Mouse (Mus musculus) limb, embryonic 12.5 days (tissue): ENCODE data around the gene Itgb3. TPM values are rescaled to one million over a fixed set of nuclear protein-coding genes. Genes with fewer than 3 reads are reported as not detected.
A peak's percentile ranks its signal among the peaks of the same experiment; 100 is the strongest.

Source experiments
- ATAC-seq: fragments of 200-750 bp; cut with Nextera tagmentation; 2 replicates; pipeline ENCODE4 v1.8.0; 2017; ENCODE audit warnings: low read depth, moderate TSS enrichment; ENCODE audit not compliant: insufficient number of reproducible peaks, insufficient read depth, low FRiP score, low TSS enrichment
- H3K27ac ChIP-seq: fragments of 300-500 bp; sonication (generic); 2 replicates; pipeline ENCODE4 v1.5.1; 2016; ENCODE audit warnings: mild to moderate bottlenecking, moderate library complexity
- H3K27me3 ChIP-seq: fragments of 300-500 bp; sonication (generic); 2 replicates; pipeline ENCODE4 v1.6.1; 2016; ENCODE audit warnings: mild to moderate bottlenecking, moderate library complexity
- H3K36me3 ChIP-seq: fragments of 300-500 bp; sonication (generic); 2 replicates; pipeline ENCODE4 v1.6.1; 2016; ENCODE audit warnings: mild to moderate bottlenecking, moderate library complexity
- H3K4me1 ChIP-seq: fragments of 300-500 bp; sonication (generic); replicated peaks from 2 replicates; pipeline ENCODE4 v1.6.1; 2016
- H3K4me2 ChIP-seq: fragments of 300-500 bp; sonication (generic); 2 replicates; pipeline ENCODE4 v1.6.1; 2016; ENCODE audit warnings: mild to moderate bottlenecking, moderate library complexity
- H3K4me3 ChIP-seq: fragments of 300-500 bp; sonication (generic); replicated peaks from 2 replicates; pipeline ENCODE4 v1.5.1; 2016; ENCODE audit warnings: mild to moderate bottlenecking
- H3K9ac ChIP-seq: fragments of 300-500 bp; sonication (generic); replicated peaks from 2 replicates; pipeline ENCODE4 v1.6.1; 2016; ENCODE audit warnings: mild to moderate bottlenecking, moderate library complexity
- H3K9me3 ChIP-seq: fragments of 300-500 bp; sonication (generic); 2 replicates; pipeline ENCODE4 v1.6.1; 2016; ENCODE audit warnings: mild to moderate bottlenecking, moderate library complexity
- WGBS: fragments of 180-500 bp; shearing (Covaris S2); methylation state at CpG from one replicate; pipeline ENCODE4 v1.1.7; 2016; 5-methylcytosine and 5-hydroxymethylcytosine counted together
- polyA plus RNA-seq: library from polyadenylated mRNA; unstranded; fragments of >200 nt; fragmentation: Nextera tagmentation; extraction: Ambion mirVana; gene quantifications from 2 replicates; pipeline ENCODE4 v1.2.1, GENCODE M21; 2016

Itgb3 gene
- polyA plus RNA-seq, 1 experiment from 2014 or later: 2.9 TPM

GRCm38 (mm10) chr11:104624791-104625391, 17.1 kb downstream of the Itgb3 start:
- H3K4me3 ChIP-seq: no peak overlapping the region
- H3K36me3 ChIP-seq: no peaks in the 10 kb centered on the region
- peak; percentile 76; the same call in 1 of the 2 replicates for ATAC-seq
- WGBS: 17% methylated on average over 6 of the region's 6 CpGs
- no peaks in the 10 kb centered on the region for H3K9me3 ChIP-seq
- peaks cover 22% of the 10 kb centered on the region for H3K4me1 ChIP-seq
- H3K27ac ChIP-seq: peak overlapping the region; percentile 66
- H3K9ac ChIP-seq: no peak overlapping the region
- H3K4me2 ChIP-seq: peak overlapping the region; percentile 32
- no peaks in the 10 kb centered on the region for H3K27me3 ChIP-seq

GRCm38 (mm10) chr11:104625453-104626402, 17.9 kb downstream of the Itgb3 start:
- WGBS: 28% methylated on average over 12 of the region's 12 CpGs
- no peak overlapping the region for H3K4me3 ChIP-seq

GRCm38 (mm10) chr11:104626635-104627034, 18.8 kb downstream of the Itgb3 start:
- H3K4me2 ChIP-seq: no peak overlapping the region
- H3K4me3 ChIP-seq: no peak overlapping the region
- no peak overlapping the region for H3K9ac ChIP-seq
- H3K27me3 ChIP-seq: no peaks in the 10 kb centered on the region
- H3K36me3 ChIP-seq: no peaks in the 10 kb centered on the region
- ATAC-seq: no peak
- H3K27ac ChIP-seq: no peak overlapping the region
- no peaks in the 10 kb centered on the region for H3K9me3 ChIP-seq
- H3K4me1 ChIP-seq: peaks cover 22% of the 10 kb centered on the region

More at GRCm38 (mm10) chr11:104625453-104626402, 17.9 kb downstream of the Itgb3 start:
- no peaks in the 10 kb centered on the region for H3K36me3 ChIP-seq
- H3K9me3 ChIP-seq: no peaks in the 10 kb centered on the region
- H3K27ac ChIP-seq: peak overlapping the region; percentile 66
- H3K9ac ChIP-seq: no peak overlapping the region
- H3K4me1 ChIP-seq: peaks cover 22% of the 10 kb centered on the region
- H3K4me2 ChIP-seq: peak overlapping the region; percentile 32; the same call in 1 of the 2 replicates
- 0 out of 2 replicates have a peak, but pooled peaks have one; percentile 27 for ATAC-seq
- no peaks in the 10 kb centered on the region for H3K27me3 ChIP-seq

GRCm38 (mm10) chr11:104627616-104628301, 20.0 kb downstream of the Itgb3 start:
- Histone ChIP-seq H3K27ac (no peak overlapping the region), H3K9ac (no peak overlapping the region), H3K4me3 (no peak overlapping the region), H3K9me3 (no peaks in the 10 kb centered on the region), H3K4me2 (no peak overlapping the region), H3K36me3 (no peaks in the 10 kb centered on the region), H3K27me3 (no peaks in the 10 kb centered on the region), H3K4me1 (peaks cover 22% of the 10 kb centered on the region)
- ATAC-seq: no peak
- 66% methylated on average over 11 of the region's 11 CpGs for WGBS

GRCm38 (mm10) chr11:104628566-104628965, 20.8 kb downstream of the Itgb3 start:
- WGBS: 86% methylated on average over 5 of the region's 5 CpGs
- Histone ChIP-seq H3K4me2 (no peak overlapping the region), H3K9me3 (no peaks in the 10 kb centered on the region), H3K9ac (no peak overlapping the region), H3K36me3 (no peaks in the 10 kb centered on the region), H3K4me3 (no peak overlapping the region), H3K27ac (no peak overlapping the region), H3K27me3 (no peaks in the 10 kb centered on the region), H3K4me1 (peaks cover 22% of the 10 kb centered on the region)
- no peak for ATAC-seq

- WGBS: 72% methylated on average over 7 of the region's 7 CpGs
- no peaks in the 10 kb centered on the region for H3K9me3 ChIP-seq
- peaks cover 10% of the 10 kb centered on the region for H3K4me1 ChIP-seq
- H3K36me3 ChIP-seq: no peaks in the 10 kb centered on the region
- no peak overlapping the region for H3K9ac ChIP-seq
- no peaks in the 10 kb centered on the region for H3K27me3 ChIP-seq
- no peak for ATAC-seq
- no peak overlapping the region for H3K4me2 ChIP-seq
- no peak overlapping the region for H3K27ac ChIP-seq
- H3K4me3 ChIP-seq: no peak overlapping the region
Observed at GRCm38 (mm10) chr11:104630185-104630835, 22.5 kb downstream of the Itgb3 start.

GRCm38 (mm10) chr11:104631306-104631705, 23.5 kb downstream of the Itgb3 start:
- Histone ChIP-seq H3K4me3 (no peak overlapping the region), H3K36me3 (no peaks in the 10 kb centered on the region), H3K27ac (no peak overlapping the region), H3K4me2 (no peak overlapping the region), H3K9me3 (no peaks in the 10 kb centered on the region), H3K4me1 (0 out of 2 replicates have a peak, but pooled peaks cover under 1% of the 10 kb centered on the region), H3K9ac (no peak overlapping the region), H3K27me3 (no peaks in the 10 kb centered on the region)
- WGBS: 80% methylated on average over 1 of the region's 1 CpGs
- no peak for ATAC-seq

- no peak for ATAC-seq
- Histone ChIP-seq H3K9me3 (no peaks in the 10 kb centered on the region), H3K27me3 (no peaks in the 10 kb centered on the region), H3K4me2 (no peak overlapping the region), H3K4me1 (peaks cover 5% of the 10 kb centered on the region; the same call in 1 of the 2 replicates), H3K27ac (no peak overlapping the region), H3K36me3 (no peaks in the 10 kb centered on the region), H3K4me3 (no peak overlapping the region), H3K9ac (no peak overlapping the region)
- 91% methylated on average over 14 of the region's 14 CpGs for whole genome bisulfite sequencing
Observed at GRCm38 (mm10) chr11:104637010-104637409, 29.2 kb downstream of the Itgb3 start.

GRCm38 (mm10) chr11:104638006-104638405, 30.2 kb downstream of the Itgb3 start:
- Histone ChIP-seq H3K27me3 (no peaks in the 10 kb centered on the region), H3K9me3 (no peaks in the 10 kb centered on the region), H3K4me2 (no peak overlapping the region), H3K36me3 (no peaks in the 10 kb centered on the region), H3K9ac (no peak overlapping the region), H3K4me1 (peaks cover 5% of the 10 kb centered on the region; the same call in 1 of the 2 replicates), H3K4me3 (no peak overlapping the region), H3K27ac (no peak overlapping the region)
- ATAC-seq: no peak
- WGBS: 63% methylated on average over 5 of the region's 5 CpGs

- WGBS: 67% methylated on average over 2 of the region's 2 CpGs
- no peak overlapping the region for H3K27ac ChIP-seq
- no peaks in the 10 kb centered on the region for H3K36me3 ChIP-seq
- H3K4me2 ChIP-seq: no peak overlapping the region
- no peak for ATAC-seq
- peaks cover 5% of the 10 kb centered on the region; the same call in 1 of the 2 replicates for H3K27me3 ChIP-seq
- no peaks in the 10 kb centered on the region for H3K9me3 ChIP-seq
- no peak overlapping the region for H3K9ac ChIP-seq
- no peak overlapping the region for H3K4me3 ChIP-seq
- peaks cover 5% of the 10 kb centered on the region; the same call in 1 of the 2 replicates for H3K4me1 ChIP-seq
Observed at GRCm38 (mm10) chr11:104638906-104639305, 31.1 kb downstream of the Itgb3 start.
